Mouse (Mus musculus) stomach, embryonic 15.5 days (tissue): ENCODE measurements around the gene Cdhr2. TPM values are rescaled to one million over a fixed set of nuclear protein-coding genes. Genes with fewer than 3 reads are reported as not detected.

Experiments used
- ATAC-seq: fragments of 200-750 bp; cut with Nextera tagmentation; 2 replicates; pipeline ENCODE4 v1.8.0; 2017; ENCODE audit warnings: low read depth, moderate number of reproducible peaks, moderate TSS enrichment; ENCODE audit not compliant: insufficient read depth, low FRiP score
- H3K27ac ChIP-seq: fragments of 300-500 bp; sonication (generic); 2 replicates; pipeline ENCODE4 v1.5.1; 2015; ENCODE audit warnings: mild to moderate bottlenecking, inconsistent platforms
- H3K27me3 ChIP-seq: fragments of 300-500 bp; sonication (generic); replicated peaks from 2 replicates; pipeline ENCODE4 v1.6.1; 2015; ENCODE audit warnings: inconsistent platforms
- H3K36me3 ChIP-seq: fragments of 300-500 bp; sonication (generic); 2 replicates; pipeline ENCODE4 v1.6.1; 2015; ENCODE audit warnings: inconsistent platforms
- H3K4me1 ChIP-seq: fragments of 300-500 bp; sonication (generic); 2 replicates; pipeline ENCODE4 v1.6.1; 2015; ENCODE audit warnings: inconsistent platforms
- H3K4me2 ChIP-seq: fragments of 300-500 bp; sonication (generic); 2 replicates; pipeline ENCODE4 v1.6.1; 2015; ENCODE audit warnings: mild to moderate bottlenecking, inconsistent platforms
- H3K4me3 ChIP-seq: fragments of 300-500 bp; sonication (generic); replicated peaks from 2 replicates; pipeline ENCODE4 v1.5.1; 2015; ENCODE audit warnings: inconsistent platforms
- H3K9ac ChIP-seq: fragments of 300-500 bp; sonication (generic); 2 replicates; pipeline ENCODE4 v1.6.1; 2015; ENCODE audit warnings: inconsistent platforms
- H3K9me3 ChIP-seq: fragments of 300-500 bp; sonication (generic); 2 replicates; pipeline ENCODE4 v1.6.1; 2016; ENCODE audit warnings: inconsistent platforms
- WGBS: fragments of 180-500 bp; shearing (Covaris S2); methylation state at CpG from one replicate; pipeline ENCODE4 v1.1.7; 2015; 5-methylcytosine and 5-hydroxymethylcytosine counted together
- polyA plus RNA-seq: library from polyadenylated mRNA; unstranded; fragments of >200 nt; fragmentation: Nextera tagmentation; extraction: Ambion mirVana; gene quantifications from 2 replicates; pipeline ENCODE4 v1.2.1, GENCODE M21; 2015

The Cdhr2 gene
- 7.9 and 8.7 TPM in 2 replicates for polyA plus RNA-seq

GRCm38 (mm10) chr13:54701243-54701642 lies at the start of gene Cdhr2:
TSS of gene Cdhr2 (plus strand) at chr13:54701461.
- H3K4me3 ChIP-seq = 0 out of 2 replicates have a peak within 1 kb of the TSS, but pooled peaks have one; percentile 13
- H3K4me2 ChIP-seq = peak within 1 kb of the TSS; percentile 31
- 48% methylated on average over 5 of the region's 5 CpGs for WGBS

GRCm38 (mm10) chr13:54660877-54661276 lies 40.4 kb upstream of the Cdhr2 start:
- Histone ChIP-seq H3K9me3 (no peaks in the 10 kb centered on the region), H3K4me2 (no peak overlapping the region), H3K4me1 (no peaks in the 10 kb centered on the region), H3K9ac (no peak overlapping the region), H3K27me3 (no peaks in the 10 kb centered on the region), H3K36me3 (peaks cover 40% of the 10 kb centered on the region), H3K4me3 (no peak overlapping the region), H3K27ac (peak overlapping the region; percentile 59; the same call in 1 of the 2 replicates)
- no peak for ATAC-seq
- 54% methylated on average over 5 of the region's 5 CpGs for WGBS

More at GRCm38 (mm10) chr13:54701243-54701642, at the start of gene Cdhr2:
- Histone ChIP-seq H3K9ac (no peak within 1 kb of the TSS), H3K4me1 (0 out of 2 replicates have a peak, but pooled peaks cover 5% of the 10 kb centered on the region), H3K27me3 (no peaks in the 10 kb centered on the region), H3K36me3 (no peaks in the 10 kb centered on the region), H3K9me3 (no peaks in the 10 kb centered on the region), H3K27ac (no peak within 1 kb of the TSS)
- ATAC-seq = peak; percentile 61

DNA sequence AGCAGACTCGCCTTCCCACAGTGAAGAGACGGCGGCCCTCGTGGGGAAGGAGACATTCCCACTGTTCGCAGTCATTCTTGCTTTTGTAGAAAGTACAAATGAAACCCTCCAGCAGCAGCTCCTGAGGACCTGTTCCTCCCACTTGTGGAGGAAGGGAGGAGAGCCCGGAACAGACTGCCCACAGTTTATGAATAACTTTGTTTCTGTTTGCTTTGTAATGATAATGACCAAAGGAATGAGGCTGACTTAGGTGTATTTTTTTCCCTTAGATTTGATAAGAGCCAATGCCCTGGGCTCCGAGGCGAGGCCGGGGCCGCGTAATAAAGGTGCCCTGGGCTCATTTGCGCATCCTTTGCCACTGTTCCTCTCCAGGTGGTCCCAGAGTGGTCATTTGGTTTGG lies 39.9 kb upstream of the Cdhr2 start:
- H3K9me3 ChIP-seq = no peaks in the 10 kb centered on the region
- H3K36me3 ChIP-seq = peaks cover 35% of the 10 kb centered on the region
- H3K9ac ChIP-seq = no peak overlapping the region
- peak overlapping the region; percentile 59; the same call in 1 of the 2 replicates for H3K27ac ChIP-seq
- H3K4me3 ChIP-seq = no peak overlapping the region
- WGBS = 73% methylated on average over 12 of the region's 12 CpGs
- no peak overlapping the region for H3K4me2 ChIP-seq
- H3K4me1 ChIP-seq = no peaks in the 10 kb centered on the region
- no peaks in the 10 kb centered on the region for H3K27me3 ChIP-seq
- ATAC-seq = peak; percentile 71

DNA sequence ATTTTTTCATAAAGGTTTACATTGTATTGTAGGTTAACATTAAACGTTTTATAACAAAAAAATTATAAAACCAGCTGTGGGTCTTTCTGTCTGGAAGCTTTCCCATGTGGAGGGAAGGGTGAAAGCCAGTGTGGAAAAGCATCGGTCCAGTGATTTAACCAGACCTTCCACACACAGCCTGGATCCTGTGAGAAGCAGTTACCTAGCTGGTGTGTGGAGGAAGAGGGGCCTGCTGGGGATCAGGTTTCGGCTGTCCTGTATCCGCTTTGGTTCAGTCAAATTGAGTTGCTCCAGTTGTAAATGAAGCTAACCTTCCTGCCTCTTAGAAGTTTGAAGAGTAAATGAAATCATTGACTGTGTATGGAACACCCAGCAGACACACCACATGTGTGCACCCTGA lies 37.3 kb upstream of the Cdhr2 start:
- Histone ChIP-seq H3K9me3 (no peaks in the 10 kb centered on the region), H3K4me1 (no peaks in the 10 kb centered on the region), H3K4me2 (no peak overlapping the region), H3K4me3 (no peak overlapping the region), H3K9ac (no peak overlapping the region), H3K27me3 (no peaks in the 10 kb centered on the region), H3K36me3 (peaks cover 21% of the 10 kb centered on the region; the same call in 1 of the 2 replicates), H3K27ac (no peak overlapping the region)
- 82% methylated on average over 4 of the region's 4 CpGs for WGBS
- no peak for ATAC-seq

GRCm38 (mm10) chr13:54664509-54664908 lies 36.8 kb upstream of the Cdhr2 start:
- Histone ChIP-seq H3K9ac (no peak overlapping the region), H3K27ac (no peak overlapping the region), H3K36me3 (peaks cover 20% of the 10 kb centered on the region; the same call in 1 of the 2 replicates), H3K9me3 (no peaks in the 10 kb centered on the region), H3K4me2 (no peak overlapping the region), H3K4me1 (no peaks in the 10 kb centered on the region), H3K4me3 (no peak overlapping the region), H3K27me3 (no peaks in the 10 kb centered on the region)
- ATAC-seq = no peak
- WGBS = 86% methylated on average over 1 of the region's 1 CpGs

DNA sequence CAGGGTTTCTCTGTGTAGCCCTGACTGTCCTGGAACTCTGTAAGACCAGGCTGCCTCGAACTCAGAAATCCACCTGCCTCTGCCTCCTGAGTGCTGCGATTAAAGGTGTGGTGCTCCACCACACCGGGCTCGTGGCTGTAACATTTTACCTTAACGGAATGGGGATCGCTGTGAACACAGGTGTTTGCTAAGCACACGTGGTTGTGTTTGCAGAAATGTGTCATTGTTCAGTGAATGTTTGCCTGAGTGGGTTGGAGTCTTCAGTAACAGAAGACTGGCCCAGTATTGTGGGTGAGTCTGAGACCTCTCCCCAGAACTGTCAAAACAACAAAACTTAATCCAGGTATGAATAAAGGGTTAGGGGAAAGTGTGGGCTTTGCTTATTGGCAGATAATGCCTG lies 36.2 kb upstream of the Cdhr2 start:
- 83% methylated on average over 7 of the region's 7 CpGs for whole genome bisulfite sequencing
- Histone ChIP-seq H3K9ac (no peak overlapping the region), H3K4me2 (no peak overlapping the region), H3K4me3 (no peak overlapping the region), H3K27me3 (no peaks in the 10 kb centered on the region), H3K9me3 (no peaks in the 10 kb centered on the region), H3K4me1 (no peaks in the 10 kb centered on the region), H3K27ac (no peak overlapping the region), H3K36me3 (peaks cover 20% of the 10 kb centered on the region; the same call in 1 of the 2 replicates)
- no peak for ATAC-seq

DNA sequence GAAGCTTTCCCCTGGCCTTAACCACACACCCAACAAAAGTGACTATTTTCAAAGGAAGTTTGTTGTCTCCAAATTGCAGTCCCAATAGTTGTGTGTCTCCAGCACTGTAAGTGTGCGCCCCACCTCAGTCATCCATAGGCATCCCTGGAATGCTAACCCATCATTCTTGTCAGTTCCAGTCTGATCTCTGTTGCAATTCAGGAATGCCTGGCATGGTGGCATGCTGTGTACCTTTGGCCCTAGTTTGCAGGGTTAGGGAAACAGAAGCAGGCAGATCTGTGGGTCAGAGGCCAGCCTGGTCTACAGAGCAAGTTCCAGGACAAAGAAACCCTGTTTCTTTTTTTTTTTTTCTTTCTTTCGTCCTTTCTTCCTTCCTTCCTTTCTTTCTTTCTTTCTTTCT lies 30.8 kb upstream of the Cdhr2 start:
- no peaks in the 10 kb centered on the region for H3K27me3 ChIP-seq
- H3K4me3 ChIP-seq = no peak overlapping the region
- no peaks in the 10 kb centered on the region for H3K4me1 ChIP-seq
- no peak overlapping the region for H3K9ac ChIP-seq
- WGBS = 64% methylated on average over 2 of the region's 2 CpGs
- ATAC-seq = no peak
- no peak overlapping the region for H3K4me2 ChIP-seq
- no peak overlapping the region for H3K27ac ChIP-seq
- no peaks in the 10 kb centered on the region for H3K36me3 ChIP-seq
- no peaks in the 10 kb centered on the region for H3K9me3 ChIP-seq

DNA sequence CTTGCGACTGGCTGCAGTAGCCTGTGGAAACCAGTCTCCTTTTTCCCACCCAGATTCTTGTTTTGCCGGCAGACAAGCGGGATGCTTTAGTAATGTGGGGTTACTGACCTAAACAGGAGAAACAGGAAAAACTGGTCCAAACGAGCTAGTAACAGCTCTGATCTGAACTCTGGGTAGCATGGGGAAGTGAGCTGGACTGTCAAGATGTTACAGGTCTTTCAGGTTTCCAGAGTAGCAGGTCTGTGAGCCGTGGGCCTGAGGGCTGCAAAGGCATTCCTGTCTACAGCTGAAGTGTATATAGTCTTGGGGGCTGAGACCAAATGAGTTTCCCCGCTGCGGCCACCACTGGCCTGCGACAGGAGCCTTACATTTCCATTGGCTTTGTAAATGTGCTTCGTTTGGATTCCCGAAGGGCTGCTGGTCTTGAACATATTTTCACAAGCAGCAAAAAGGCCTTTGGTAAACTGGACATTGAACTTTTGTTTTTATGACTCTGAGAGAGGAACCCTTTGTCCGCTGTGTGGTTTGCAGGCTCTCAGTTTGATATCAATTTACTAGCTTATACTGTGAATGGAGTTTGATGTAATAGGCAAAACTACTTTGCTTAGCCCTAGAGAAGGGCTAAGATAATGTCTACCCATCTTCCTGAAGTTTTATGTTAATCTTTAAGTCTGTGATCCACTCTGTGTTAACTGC lies 25.2 kb upstream of the Cdhr2 start:
- no peak overlapping the region for H3K9ac ChIP-seq
- H3K27ac ChIP-seq = peak overlapping the region; percentile 69; the same call in 1 of the 2 replicates
- H3K4me2 ChIP-seq = 0 out of 2 replicates have a peak overlapping the region, but pooled peaks have one; percentile 8
- no peaks in the 10 kb centered on the region for H3K9me3 ChIP-seq
- no peaks in the 10 kb centered on the region for H3K27me3 ChIP-seq
- H3K36me3 ChIP-seq = peaks cover 18% of the 10 kb centered on the region
- peak; percentile 47 for ATAC-seq
- H3K4me1 ChIP-seq = no peaks in the 10 kb centered on the region
- whole genome bisulfite sequencing = 54% methylated on average over 11 of the region's 11 CpGs
- H3K4me3 ChIP-seq = no peak overlapping the region

- Histone ChIP-seq H3K4me3 (no peak overlapping the region), H3K36me3 (peaks cover 40% of the 10 kb centered on the region), H3K9me3 (no peaks in the 10 kb centered on the region), H3K9ac (no peak overlapping the region), H3K4me2 (no peak overlapping the region), H3K27ac (no peak overlapping the region), H3K4me1 (no peaks in the 10 kb centered on the region), H3K27me3 (no peaks in the 10 kb centered on the region)
- 73% methylated on average over 4 of the region's 4 CpGs for WGBS
- no peak for ATAC-seq
Measured at GRCm38 (mm10) chr13:54678263-54678662, 23.0 kb upstream of the Cdhr2 start.

GRCm38 (mm10) chr13:54680184-54680853 lies 20.9 kb upstream of the Cdhr2 start:
- Histone ChIP-seq H3K27me3 (no peaks in the 10 kb centered on the region), H3K36me3 (peaks cover 49% of the 10 kb centered on the region)
- WGBS = 78% methylated on average over 17 of the region's 17 CpGs

GRCm38 (mm10) chr13:54681291-54681690 lies 20.0 kb upstream of the Cdhr2 start:
- ATAC-seq = no peak
- Histone ChIP-seq H3K27me3 (no peaks in the 10 kb centered on the region), H3K9me3 (no peaks in the 10 kb centered on the region), H3K4me1 (peaks cover 14% of the 10 kb centered on the region; the same call in 1 of the 2 replicates), H3K4me3 (no peak overlapping the region), H3K36me3 (peaks cover 49% of the 10 kb centered on the region), H3K9ac (no peak overlapping the region), H3K4me2 (no peak overlapping the region), H3K27ac (no peak overlapping the region)
- WGBS = 77% methylated on average over 8 of the region's 8 CpGs

More at GRCm38 (mm10) chr13:54680184-54680853, 20.9 kb upstream of the Cdhr2 start:
- no peak overlapping the region for H3K4me2 ChIP-seq
- peaks cover 5% of the 10 kb centered on the region; the same call in 1 of the 2 replicates for H3K4me1 ChIP-seq
- no peaks in the 10 kb centered on the region for H3K9me3 ChIP-seq
- H3K9ac ChIP-seq = no peak overlapping the region
- no peak overlapping the region for H3K27ac ChIP-seq
- no peak overlapping the region for H3K4me3 ChIP-seq
- ATAC-seq = peak; percentile 84

DNA sequence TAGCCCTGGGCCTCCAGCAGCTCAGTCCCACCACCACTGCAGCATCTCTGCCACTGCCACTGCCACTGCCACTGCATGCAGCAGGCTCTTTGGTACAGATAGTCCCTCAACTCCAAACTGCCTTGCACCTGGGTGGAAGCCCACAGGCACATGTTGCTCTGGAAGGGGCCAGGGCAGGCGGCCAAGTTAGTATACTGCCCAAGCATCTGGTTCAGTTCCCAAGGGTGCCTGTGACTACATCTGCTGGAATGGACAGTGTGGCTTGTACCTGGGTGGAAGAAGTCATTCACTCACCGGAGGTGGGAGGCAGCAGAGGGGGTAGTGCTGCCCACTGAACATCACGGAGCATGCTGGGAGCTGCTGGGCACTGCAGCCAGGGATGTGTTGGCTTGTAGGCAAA lies 18.0 kb upstream of the Cdhr2 start:
- no peak for ATAC-seq
- Histone ChIP-seq H3K9me3 (no peaks in the 10 kb centered on the region), H3K4me3 (no peak overlapping the region), H3K4me2 (no peak overlapping the region), H3K27me3 (no peaks in the 10 kb centered on the region), H3K27ac (peak overlapping the region; percentile 28; the same call in 1 of the 2 replicates), H3K9ac (no peak overlapping the region), H3K36me3 (peaks cover 49% of the 10 kb centered on the region), H3K4me1 (peaks cover 18% of the 10 kb centered on the region; the same call in 1 of the 2 replicates)
- 92% methylated on average over 3 of the region's 3 CpGs for WGBS
